Mouse (Mus musculus) limb, embryonic 11.5 days (tissue): ENCODE measurements around the gene Gm36210. TPM values are rescaled to one million over a fixed set of nuclear protein-coding genes. Genes with fewer than 3 reads are reported as not detected.

Experiments used
- ATAC-seq: fragments of 200-750 bp; cut with Nextera tagmentation; 2 replicates; pipeline ENCODE4 v1.8.0; 2017; ENCODE audit warnings: low read depth; ENCODE audit not compliant: insufficient number of reproducible peaks, low FRiP score, low TSS enrichment
- DNase-seq: peaks from one replicate; pipeline ENCODE4 v3.0.0-alpha.2; 2015; ENCODE audit warnings: low spot score
- H3K27ac ChIP-seq: fragments of 300-500 bp; sonication (generic); replicated peaks from 2 replicates; pipeline ENCODE4 v1.5.1; 2014; ENCODE audit warnings: low read depth, mild to moderate bottlenecking, low read length
- H3K27me3 ChIP-seq: fragments of 300-500 bp; sonication (generic); 2 replicates; pipeline ENCODE4 v1.6.1; 2014; ENCODE audit warnings: mild to moderate bottlenecking, low read length, mixed read lengths; ENCODE audit not compliant: control insufficient read depth, insufficient read depth
- H3K36me3 ChIP-seq: fragments of 300-500 bp; sonication (generic); 2 replicates; pipeline ENCODE4 v1.6.1; 2014; ENCODE audit warnings: mild to moderate bottlenecking, low read length, moderate library complexity, mixed read lengths; ENCODE audit not compliant: control insufficient read depth, insufficient read depth
- H3K4me1 ChIP-seq: fragments of 300-500 bp; sonication (generic); 2 replicates; pipeline ENCODE4 v1.6.1; 2014; ENCODE audit warnings: low read length, mixed read lengths; ENCODE audit not compliant: control insufficient read depth, insufficient read depth
- H3K4me2 ChIP-seq: fragments of 300-500 bp; sonication (generic); 2 replicates; pipeline ENCODE4 v1.6.1; 2014; ENCODE audit warnings: low read depth, mild to moderate bottlenecking, moderate library complexity; ENCODE audit not compliant: severe bottlenecking
- H3K4me3 ChIP-seq: fragments of 300-500 bp; sonication (generic); 2 replicates; pipeline ENCODE4 v1.5.1; 2014; ENCODE audit warnings: low read depth, low read length
- H3K9ac ChIP-seq: fragments of 300-500 bp; sonication (generic); 2 replicates; pipeline ENCODE4 v1.6.1; 2014; ENCODE audit warnings: mild to moderate bottlenecking, low read length
- H3K9me3 ChIP-seq: fragments of 300-500 bp; sonication (generic); 2 replicates; pipeline ENCODE4 v1.6.1; 2016; ENCODE audit warnings: low read length; ENCODE audit not compliant: control insufficient read depth
- WGBS: fragments of 180-500 bp; shearing (Covaris S2); extraction: QIAGEN DNeasy Blood & Tissue Kit; methylation state at CpG from one replicate; pipeline ENCODE4 v1.1.7; 2014; 5-methylcytosine and 5-hydroxymethylcytosine counted together
- polyA plus RNA-seq: library from polyadenylated mRNA; unstranded; fragments of >200 nt; fragmentation: Nextera tagmentation; extraction: Ambion mirVana; gene quantifications from 2 replicates; pipeline ENCODE4 v1.2.1, GENCODE M21; 2014

Gene Gm36210
- polyA plus RNA-seq, 1 experiment from 2014 or later = not detected

GRCm38 (mm10) chr7:4920976-4921823, 14.9 kb upstream of the Gm36210 start:
- Histone ChIP-seq H3K9ac (no peak overlapping the region), H3K4me3 (no peak overlapping the region), H3K27me3 (no peaks in the 10 kb centered on the region), H3K9me3 (no peaks in the 10 kb centered on the region), H3K36me3 (peaks cover 16% of the 10 kb centered on the region; the same call in 1 of the 2 replicates), H3K4me2 (no peak overlapping the region), H3K27ac (peak overlapping the region; percentile 52; the same call in 1 of the 2 replicates), H3K4me1 (peaks cover 50% of the 10 kb centered on the region)
- DNase-seq (no peak), ATAC-seq (no peak)
- WGBS = 56% methylated on average over 23 of the region's 23 CpGs

- 92% methylated on average over 19 of the region's 19 CpGs for WGBS
- Histone ChIP-seq H3K4me3 (no peak overlapping the region), H3K9me3 (no peaks in the 10 kb centered on the region), H3K27me3 (no peaks in the 10 kb centered on the region), H3K27ac (no peak overlapping the region), H3K9ac (no peak overlapping the region), H3K36me3 (peaks cover 16% of the 10 kb centered on the region; the same call in 1 of the 2 replicates), H3K4me1 (peaks cover 42% of the 10 kb centered on the region), H3K4me2 (no peak overlapping the region)
- no peak for ATAC-seq
- no peak for DNase-seq
Observed at GRCm38 (mm10) chr7:4920496-4920895, 14.2 kb upstream of the Gm36210 start.

- Histone ChIP-seq H3K9ac (no peak overlapping the region), H3K4me2 (no peak overlapping the region), H3K36me3 (peaks cover 16% of the 10 kb centered on the region; the same call in 1 of the 2 replicates), H3K27me3 (no peaks in the 10 kb centered on the region), H3K4me1 (peaks cover 38% of the 10 kb centered on the region), H3K9me3 (no peaks in the 10 kb centered on the region), H3K4me3 (no peak overlapping the region), H3K27ac (no peak overlapping the region)
- WGBS = 86% methylated on average over 21 of the region's 21 CpGs
- ATAC-seq (no peak), DNase-seq (no peak)
Observed at GRCm38 (mm10) chr7:4919971-4920370, 13.7 kb upstream of the Gm36210 start.

- Histone ChIP-seq H3K4me3 (no peak overlapping the region), H3K4me1 (peaks cover 29% of the 10 kb centered on the region), H3K9me3 (no peaks in the 10 kb centered on the region), H3K27ac (no peak overlapping the region), H3K9ac (no peak overlapping the region), H3K36me3 (peaks cover 16% of the 10 kb centered on the region; the same call in 1 of the 2 replicates), H3K4me2 (no peak overlapping the region), H3K27me3 (no peaks in the 10 kb centered on the region)
- DNase-seq (no peak), ATAC-seq (no peak)
- 87% methylated on average over 21 of the region's 21 CpGs for WGBS
Observed at GRCm38 (mm10) chr7:4919096-4919495, 12.8 kb upstream of the Gm36210 start.

GRCm38 (mm10) chr7:4918681-4919080, 12.4 kb upstream of the Gm36210 start:
- H3K4me2 ChIP-seq = no peak overlapping the region
- peaks cover 16% of the 10 kb centered on the region; the same call in 1 of the 2 replicates for H3K36me3 ChIP-seq
- no peak overlapping the region for H3K4me3 ChIP-seq
- H3K27me3 ChIP-seq = no peaks in the 10 kb centered on the region
- ATAC-seq (no peak), DNase-seq (no peak)
- H3K4me1 ChIP-seq = peaks cover 25% of the 10 kb centered on the region
- no peaks in the 10 kb centered on the region for H3K9me3 ChIP-seq
- WGBS = 94% methylated on average over 15 of the region's 15 CpGs
- H3K9ac ChIP-seq = no peak overlapping the region
- no peak overlapping the region for H3K27ac ChIP-seq

- DNase-seq (no peak), ATAC-seq (no peak)
- Histone ChIP-seq H3K4me3 (no peak overlapping the region), H3K4me2 (no peak overlapping the region), H3K9me3 (no peaks in the 10 kb centered on the region), H3K27ac (no peak overlapping the region), H3K9ac (no peak overlapping the region), H3K27me3 (no peaks in the 10 kb centered on the region), H3K4me1 (peaks cover 18% of the 10 kb centered on the region), H3K36me3 (peaks cover 16% of the 10 kb centered on the region; the same call in 1 of the 2 replicates)
- 91% methylated on average over 2 of the region's 2 CpGs for WGBS
Observed at GRCm38 (mm10) chr7:4917494-4917893, 11.2 kb upstream of the Gm36210 start.

- H3K4me2 ChIP-seq = peak overlapping the region; percentile 52
- peak overlapping the region; percentile 94 for H3K27ac ChIP-seq
- peak; percentile 53 for DNase-seq
- peak; percentile 41; the same call in 1 of the 2 replicates for ATAC-seq
- H3K4me1 ChIP-seq = peaks cover 11% of the 10 kb centered on the region; the same call in 1 of the 2 replicates
- no peaks in the 10 kb centered on the region for H3K9me3 ChIP-seq
- peaks cover 14% of the 10 kb centered on the region; the same call in 1 of the 2 replicates for H3K36me3 ChIP-seq
- H3K27me3 ChIP-seq = no peaks in the 10 kb centered on the region
- H3K9ac ChIP-seq = peak overlapping the region; percentile 95
- 20% methylated on average over 14 of the region's 14 CpGs for WGBS
- peak overlapping the region; percentile 68 for H3K4me3 ChIP-seq
Observed at GRCm38 (mm10) chr7:4915669-4916416, 9.5 kb upstream of the Gm36210 start.

- no peaks in the 10 kb centered on the region for H3K9me3 ChIP-seq
- under 1% methylated on average over 56 of the region's 56 CpGs for WGBS
- peaks cover 9% of the 10 kb centered on the region; the same call in 1 of the 2 replicates for H3K36me3 ChIP-seq
- H3K4me3 ChIP-seq = peak within 1 kb of the TSS; percentile 68
- no peaks in the 10 kb centered on the region for H3K27me3 ChIP-seq
- H3K9ac ChIP-seq = peak within 1 kb of the TSS; percentile 95
- peak; percentile 97 for DNase-seq
- H3K27ac ChIP-seq = peak within 1 kb of the TSS; percentile 94
- peak; percentile 86 for ATAC-seq
- peaks cover 6% of the 10 kb centered on the region; the same call in 1 of the 2 replicates for H3K4me1 ChIP-seq
- H3K4me2 ChIP-seq = peak within 1 kb of the TSS; percentile 52
Observed at GRCm38 (mm10) chr7:4915007-4915665, 8.8 kb upstream of the Gm36210 start, which contains the start of gene Zfp628. Gene Zfp628 (plus strand): TSS chr7:4915217.
